Mouse (Mus musculus) olfactory bulb, adult 2 months (tissue): ENCODE results near the gene Pltp.

ENCODE experiments used
- CTCF ChIP-seq: fragments of 200-500 bp; IDR thresholded peaks from 2 replicates; pipeline ENCODE4 v1.5.1; 2012; ENCODE audit warnings: low read depth, mild to moderate bottlenecking, low read length, moderate library complexity; ENCODE audit not compliant: insufficient read depth
- POLR2A ChIP-seq: fragments of 200-500 bp; IDR thresholded peaks from 2 replicates; pipeline ENCODE4 v1.6.1; 2012; ENCODE audit warnings: mild to moderate bottlenecking, low read depth, low read length, moderate library complexity; ENCODE audit not compliant: insufficient read depth

- TF ChIP-seq POLR2A (no peak), CTCF (no peak)
These were observed 37.1 kb upstream of the Pltp start for GRCm38 (mm10) chr2:164894644-164895043.
